Mouse (Mus musculus): ENCODE measurements at regions not wholly inside any gene's neighbourhood (a gene's known extent, or its start where the extent isn't known, plus 50 kb on each side); places are given as distances from the start of the nearest gene placed in this dataset.

DNA sequence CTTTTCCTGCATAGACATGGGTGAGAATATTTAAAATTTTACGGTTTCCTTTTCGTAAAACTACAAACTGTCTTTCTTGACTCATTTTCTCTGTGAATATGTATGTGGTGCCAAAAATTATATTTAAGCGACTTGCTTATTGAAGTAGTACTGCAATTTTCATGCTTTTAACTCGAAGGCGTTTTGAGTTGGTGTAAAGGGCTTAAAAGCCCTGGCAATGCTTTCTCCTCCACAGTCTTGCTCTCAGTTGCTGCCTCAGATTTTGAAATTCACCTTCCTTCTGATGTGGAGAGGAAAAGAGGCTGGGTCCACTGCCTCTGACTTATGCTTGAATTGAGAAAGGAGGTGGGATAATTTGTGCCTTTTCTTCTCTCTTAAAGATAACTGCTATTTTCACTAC, 629.6 kb upstream of the Nrsn1 start:
- TF ChIP-seq CTCF (IDR thresholded peaks at IDR 0.05; ENCODE audit: insufficient read depth, low read length) (no peak), POLR2A (IDR thresholded peaks at IDR 0.05; ENCODE audit: borderline replicate concordance, extremely low read depth, low read depth, low read length) (no peak)
- WGBS, result 85% methylated on average over 5 of the region's 5 CpGs
- H3K4me3 ChIP-seq (replicated peaks; ENCODE audit: extremely low read depth, low read depth, low read length), result no peak overlapping the region
- DNase-seq, result no peak
- no peaks in the 10 kb centered on the region for H3K4me1 ChIP-seq (ENCODE audit: control insufficient read depth, insufficient read depth, low read length)

DNA sequence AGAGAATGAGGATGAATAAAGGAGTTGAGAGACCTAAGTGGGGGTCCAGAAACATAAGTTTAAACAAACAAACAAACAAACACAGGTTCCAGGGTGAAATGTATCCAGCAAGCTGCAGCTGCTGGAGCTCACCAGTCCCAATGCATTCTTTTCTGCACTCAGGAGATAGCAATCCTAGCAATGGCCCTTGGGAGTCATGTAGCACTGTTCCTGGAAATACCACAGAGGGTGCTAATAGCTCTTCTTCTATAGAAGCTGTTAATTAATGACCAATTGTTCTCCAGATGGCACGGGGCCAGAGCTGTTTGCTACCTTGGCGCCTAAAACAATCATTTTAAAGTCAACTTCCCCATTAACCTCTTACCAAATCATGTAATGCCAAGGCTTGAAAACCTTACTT, 622.8 kb upstream of the Nrsn1 start:
- TF ChIP-seq CTCF (IDR thresholded peaks at IDR 0.05; ENCODE audit: insufficient read depth, low read length) (no peak), POLR2A (IDR thresholded peaks at IDR 0.05; ENCODE audit: borderline replicate concordance, extremely low read depth, low read depth, low read length) (no peak)
- 17% methylated on average over 2 of the region's 2 CpGs for WGBS
- Histone ChIP-seq H3K4me1 (ENCODE audit: control insufficient read depth, insufficient read depth, low read length) (no peaks in the 10 kb centered on the region), H3K4me3 (replicated peaks; ENCODE audit: extremely low read depth, low read depth, low read length) (no peak overlapping the region)
- no peak for DNase-seq

DNA sequence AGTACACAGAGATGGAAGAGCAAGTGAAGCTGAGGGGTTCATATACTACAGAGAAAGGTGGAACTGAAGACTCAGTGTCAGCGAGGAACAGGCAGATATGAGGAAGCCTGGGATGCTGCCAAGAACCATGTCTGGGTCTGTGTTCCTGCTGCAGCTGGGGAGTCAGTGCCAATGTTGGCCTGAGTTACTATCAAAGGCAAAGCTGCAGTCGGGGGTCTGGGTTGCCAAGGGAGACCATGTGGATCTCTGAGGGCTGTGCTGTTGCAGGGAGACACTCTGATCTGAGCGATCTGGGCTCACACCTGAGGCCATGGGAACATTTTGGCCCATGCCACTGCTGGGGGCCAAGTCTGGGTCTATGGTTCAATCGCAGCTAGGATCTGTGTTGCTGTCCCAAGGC, 612.5 kb upstream of the Nrsn1 start:
- Histone ChIP-seq H3K4me1 (ENCODE audit: control insufficient read depth, insufficient read depth, low read length) (no peaks in the 10 kb centered on the region), H3K4me3 (replicated peaks; ENCODE audit: extremely low read depth, low read depth, low read length) (no peak overlapping the region)
- 74% methylated on average over 4 of the region's 4 CpGs for WGBS
- DNase-seq, result no peak
- TF ChIP-seq CTCF (IDR thresholded peaks at IDR 0.05; ENCODE audit: insufficient read depth, low read length), result no peak
- TF ChIP-seq POLR2A (IDR thresholded peaks at IDR 0.05; ENCODE audit: borderline replicate concordance, extremely low read depth, low read depth, low read length), result no peak

DNA sequence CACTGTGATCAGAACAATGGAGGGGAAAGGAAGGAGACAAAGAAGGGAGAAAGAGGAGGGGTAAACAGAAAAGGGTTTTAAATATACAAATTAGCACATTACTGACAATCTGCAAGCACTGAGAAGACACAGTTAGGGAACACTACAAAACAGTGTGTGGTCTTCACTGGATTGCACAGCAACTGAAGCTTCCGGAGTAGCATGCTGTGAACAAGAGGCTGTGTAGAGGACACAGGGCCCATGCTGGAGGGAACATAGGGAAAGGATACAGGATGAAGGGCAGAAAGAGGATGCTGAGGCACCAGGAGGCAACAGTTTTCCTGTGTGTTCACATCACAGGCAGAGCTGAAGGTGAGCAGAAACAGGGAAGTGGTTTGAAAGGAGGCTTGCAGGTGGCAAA, 598.6 kb upstream of the Nrsn1 start:
- no peak for DNase-seq
- Histone ChIP-seq H3K4me1 (ENCODE audit: control insufficient read depth, insufficient read depth, low read length) (no peaks in the 10 kb centered on the region), H3K4me3 (replicated peaks; ENCODE audit: extremely low read depth, low read depth, low read length) (no peak overlapping the region)
- TF ChIP-seq CTCF (IDR thresholded peaks at IDR 0.05; ENCODE audit: insufficient read depth, low read length) (no peak), POLR2A (IDR thresholded peaks at IDR 0.05; ENCODE audit: borderline replicate concordance, extremely low read depth, low read depth, low read length) (no peak)
- WGBS, result 91% methylated on average over 1 of the region's 1 CpGs

DNA sequence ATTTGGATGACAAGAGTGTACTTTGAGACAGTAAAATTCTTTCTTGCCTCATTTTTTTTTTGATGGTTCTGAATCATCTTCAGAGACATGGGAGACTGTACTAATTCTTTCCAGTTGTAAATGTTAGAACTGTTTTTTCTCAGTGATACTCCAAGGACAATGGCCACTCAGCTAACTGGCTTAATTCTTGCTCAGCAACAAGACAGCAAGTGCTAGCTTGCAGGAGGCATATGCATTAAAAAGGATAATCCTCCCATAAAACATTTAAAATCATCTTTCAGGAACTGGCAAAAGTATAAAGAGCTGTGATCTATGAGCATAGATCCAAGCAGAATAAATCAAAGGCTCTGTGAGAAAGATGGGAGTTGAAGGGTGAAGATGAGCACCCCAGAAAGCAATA, 587.9 kb upstream of the Nrsn1 start:
- Histone ChIP-seq H3K4me3 (replicated peaks; ENCODE audit: extremely low read depth, low read depth, low read length) (no peak overlapping the region), H3K4me1 (ENCODE audit: control insufficient read depth, insufficient read depth, low read length) (no peaks in the 10 kb centered on the region)
- TF ChIP-seq POLR2A (IDR thresholded peaks at IDR 0.05; ENCODE audit: borderline replicate concordance, extremely low read depth, low read depth, low read length) (no peak), CTCF (IDR thresholded peaks at IDR 0.05; ENCODE audit: insufficient read depth, low read length) (no peak)
- no peak for DNase-seq

DNA sequence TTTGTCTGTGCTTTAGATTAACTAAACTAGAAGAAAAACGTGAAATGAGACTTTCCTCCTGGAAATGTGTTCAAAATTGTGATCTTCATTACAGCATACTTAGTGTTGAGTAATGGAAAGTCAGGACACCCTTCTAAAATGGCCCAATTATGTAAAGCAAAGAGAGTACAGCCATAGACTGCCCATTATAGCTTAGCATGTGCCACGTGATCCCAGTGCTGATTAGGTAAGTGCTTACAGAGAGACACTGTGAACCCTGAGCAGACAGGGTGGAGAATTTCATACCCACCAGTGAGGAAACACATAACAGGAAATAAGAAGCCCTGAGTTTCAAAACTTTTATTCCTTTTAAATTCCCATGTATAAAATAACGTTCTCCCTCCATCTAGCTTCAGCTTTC, 587.3 kb upstream of the Nrsn1 start:
- no peak overlapping the region for H3K4me3 ChIP-seq (replicated peaks; ENCODE audit: extremely low read depth, low read depth, low read length)
- WGBS, result 48% methylated on average over 3 of the region's 3 CpGs
- DNase-seq, result no peak
- H3K4me1 ChIP-seq (ENCODE audit: control insufficient read depth, insufficient read depth, low read length), result no peaks in the 10 kb centered on the region
- TF ChIP-seq POLR2A (IDR thresholded peaks at IDR 0.05; ENCODE audit: borderline replicate concordance, extremely low read depth, low read depth, low read length) (no peak), CTCF (IDR thresholded peaks at IDR 0.05; ENCODE audit: insufficient read depth, low read length) (no peak)

DNA sequence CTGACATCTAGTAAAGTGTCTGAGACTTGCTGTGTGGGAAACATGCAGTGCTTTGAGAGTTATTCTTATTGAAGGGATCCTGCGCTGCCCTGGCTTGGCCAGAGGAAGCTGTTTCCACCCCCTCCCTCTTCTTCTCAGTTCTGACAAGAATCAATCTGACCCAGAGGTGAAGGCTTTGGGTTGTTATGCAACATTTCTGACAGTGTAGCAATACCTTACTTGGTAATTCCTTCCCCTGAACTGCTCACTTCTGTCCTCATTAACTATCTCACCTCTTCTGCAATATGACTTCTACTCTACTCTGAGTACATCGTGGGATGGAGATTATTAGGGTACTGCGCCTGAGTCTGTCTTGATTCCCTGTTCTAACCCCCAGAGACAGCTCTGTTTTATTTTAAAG, 586.8 kb upstream of the Nrsn1 start:
- 67% methylated on average over 3 of the region's 3 CpGs for WGBS
- TF ChIP-seq POLR2A (IDR thresholded peaks at IDR 0.05; ENCODE audit: borderline replicate concordance, extremely low read depth, low read depth, low read length) (no peak), CTCF (IDR thresholded peaks at IDR 0.05; ENCODE audit: insufficient read depth, low read length) (no peak)
- H3K4me3 ChIP-seq (replicated peaks; ENCODE audit: extremely low read depth, low read depth, low read length), result no peak overlapping the region
- DNase-seq, result no peak
- no peaks in the 10 kb centered on the region for H3K4me1 ChIP-seq (ENCODE audit: control insufficient read depth, insufficient read depth, low read length)

DNA sequence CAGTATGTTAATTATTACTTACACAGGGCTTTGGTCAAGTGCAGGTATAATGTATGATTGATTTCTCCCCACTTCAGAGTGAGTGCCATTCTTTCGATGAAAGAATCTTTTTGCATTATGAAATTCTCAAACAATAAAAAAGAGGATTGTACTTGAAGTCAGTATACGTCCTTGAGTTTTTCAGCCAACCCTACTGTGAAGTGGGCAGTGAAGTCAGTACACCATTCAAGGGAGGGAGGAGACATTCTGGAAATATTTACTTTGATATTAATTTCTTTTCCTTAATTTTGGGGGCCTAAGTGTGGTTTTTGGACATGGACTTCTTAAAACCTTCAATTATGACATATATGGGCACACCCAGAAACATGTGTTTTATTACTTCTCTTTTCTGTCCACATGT, 586.2 kb upstream of the Nrsn1 start:
- no peaks in the 10 kb centered on the region for H3K4me1 ChIP-seq (ENCODE audit: control insufficient read depth, insufficient read depth, low read length)

DNA sequence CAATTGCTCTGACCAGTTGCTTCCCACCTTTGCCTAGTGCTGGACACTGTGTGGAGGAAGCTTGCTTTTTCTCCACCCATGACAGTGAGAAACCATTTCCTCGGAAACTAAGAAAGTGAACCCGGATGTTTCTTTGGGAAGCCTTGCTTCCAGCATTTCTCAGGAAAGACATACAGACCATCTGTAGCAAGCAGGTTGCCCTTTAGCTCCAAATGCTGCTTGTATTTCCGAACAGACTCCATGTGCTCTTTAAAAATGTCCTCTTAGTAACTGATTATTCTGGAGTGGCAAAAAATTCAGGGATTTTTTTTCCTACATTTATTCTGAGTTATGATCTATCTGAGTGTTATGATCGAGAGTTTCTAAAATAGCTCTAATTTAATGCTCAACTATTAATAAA, 577.9 kb upstream of the Nrsn1 start:
- no peak for DNase-seq
- TF ChIP-seq POLR2A (IDR thresholded peaks at IDR 0.05; ENCODE audit: borderline replicate concordance, extremely low read depth, low read depth, low read length), result no peak
- no peak for TF ChIP-seq CTCF (IDR thresholded peaks at IDR 0.05; ENCODE audit: insufficient read depth, low read length)
- H3K4me1 ChIP-seq (ENCODE audit: control insufficient read depth, insufficient read depth, low read length), result no peaks in the 10 kb centered on the region
- H3K4me3 ChIP-seq (replicated peaks; ENCODE audit: extremely low read depth, low read depth, low read length), result no peak overlapping the region
- WGBS, result 74% methylated on average over 4 of the region's 4 CpGs

More for the DNA sequence above, 586.2 kb upstream of the Nrsn1 start:
- TF ChIP-seq POLR2A (IDR thresholded peaks at IDR 0.05; ENCODE audit: borderline replicate concordance, extremely low read depth, low read depth, low read length), result no peak
- no peak for TF ChIP-seq CTCF (IDR thresholded peaks at IDR 0.05; ENCODE audit: insufficient read depth, low read length)
- WGBS, result 73% methylated on average over 2 of the region's 2 CpGs
- DNase-seq, result no peak
- no peak overlapping the region for H3K4me3 ChIP-seq (replicated peaks; ENCODE audit: extremely low read depth, low read depth, low read length)

DNA sequence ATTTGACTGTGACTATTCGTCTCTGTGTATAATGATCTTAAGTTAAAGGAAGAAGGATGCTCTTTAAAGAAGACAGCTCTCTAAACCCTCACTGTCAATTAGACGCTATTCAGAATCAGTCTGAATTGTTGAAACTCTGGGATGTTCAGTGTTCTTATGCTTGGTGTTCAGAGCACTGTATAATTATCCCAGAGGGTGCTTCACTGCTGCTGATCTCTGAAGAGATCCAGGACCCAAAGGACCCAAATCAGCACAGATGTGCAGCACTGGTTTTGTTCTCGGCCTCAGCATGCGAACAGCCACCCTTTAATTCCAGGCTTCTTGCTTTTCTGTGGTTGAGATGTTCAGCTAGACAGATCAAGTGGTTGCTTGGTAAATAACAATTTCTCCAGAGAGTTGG, 567.9 kb upstream of the Nrsn1 start:
- 87% methylated on average over 4 of the region's 4 CpGs for WGBS
- Histone ChIP-seq H3K4me1 (ENCODE audit: control insufficient read depth, insufficient read depth, low read length) (no peaks in the 10 kb centered on the region), H3K4me3 (replicated peaks; ENCODE audit: extremely low read depth, low read depth, low read length) (no peak overlapping the region)
- DNase-seq, result no peak
- TF ChIP-seq POLR2A (IDR thresholded peaks at IDR 0.05; ENCODE audit: borderline replicate concordance, extremely low read depth, low read depth, low read length) (no peak), CTCF (IDR thresholded peaks at IDR 0.05; ENCODE audit: insufficient read depth, low read length) (no peak)

All from lung, adult 2 months (tissue).